Comparison of ENCODE assay signal across 25 mouse cellular contexts in genomic region chr11:12836387-12836786, GRCm38 (mm10).
DNase-seq lines count a peak whose midpoint lies in the region; ATAC-seq and TF ChIP-seq lines count a peak whose summit lies in the region.
"Had no signal": no experiment of that assay in that cellular context is flagged by ENCODE, and none has a peak within 500 bp of the region (broad histone marks: within the 10 kb centered on the region; RNA-seq: fewer than 3 reads in every experiment).

No protein-coding gene starts in this region.

- no peak overlapping the region for H3K4me3 ChIP-seq in layer of hippocampus, adult 2 months
- H3K4me3 ChIP-seq: embryonic facial prominence, embryonic 10.5 days; embryonic facial prominence, embryonic 12.5 days; forebrain, embryonic 13.5 days; forebrain, embryonic 15.5 days had no signal

- no peak for DNase-seq in frontal cortex, postnatal 25 days (ENCODE audit: low spot score in 2 of 2)
- DNase-seq in layer of hippocampus, adult 2 months (ENCODE audit: low spot score in 2 of 2), result no peak
- DNase-seq in layer of hippocampus, adult 18-20 months (ENCODE audit: low spot score in 2 of 2), result no peak
- DNase-seq in left cerebral cortex, adult 11 months (ENCODE audit: low spot score), result peak; percentile 30
- DNase-seq in left cerebral cortex, adult 18-20 months (ENCODE audit: low spot score in 2 of 2), result no peak
- peak; percentile 73 for DNase-seq in brain, adult 2 months (ENCODE audit: low read depth, low spot score)
- no peak for DNase-seq in thymus, postnatal 0 days (ENCODE audit: low spot score)
- DNase-seq: adrenal gland, adult 8-10 months; adrenal gland, postnatal 14 days; adrenal gland, postnatal 36 days; B cell, adult 2 months; cerebellum, adult 11 months; cerebellum, adult 18-20 months; cerebellum, adult 8-10 months; cerebellum, adult 9-11 months; cerebellum, postnatal 14 days; cerebellum, postnatal 36 days had no signal

- H3K27ac ChIP-seq in layer of hippocampus, adult 2 months, result peak overlapping the region; percentile 14; the same call in 1 of the 2 replicates
- H3K27ac ChIP-seq: embryonic facial prominence, embryonic 10.5 days; embryonic facial prominence, embryonic 12.5 days; forebrain, embryonic 13.5 days; forebrain, embryonic 15.5 days had no signal

- no peak for TF ChIP-seq CTCF in layer of hippocampus, adult 2 months (conservative IDR thresholded peaks at IDR 0.05)

- ATAC-seq in frontal cortex, adult (ENCODE audit: low TSS enrichment), result peak; percentile 86
- ATAC-seq: activated CD4-positive, CD25-positive, alpha-beta regulatory T cell, adult 4 months; CD4-positive, CD25-positive, alpha-beta regulatory T cell, adult 4 months; forebrain, embryonic 13.5 days; forebrain, embryonic 15.5 days; Patski had no signal

Comparison
In these comparisons a context has a peak if more than half of its experiments do, and no peak if none do; other contexts are left out.
1. DNase-seq: peak in left cerebral cortex, adult 11 months (single experiment) and brain, adult 2 months (single experiment); none in frontal cortex, postnatal 25 days (0 of 2), layer of hippocampus, adult 2 months (0 of 2), layer of hippocampus, adult 18-20 months (0 of 2), left cerebral cortex, adult 18-20 months (0 of 2) and thymus, postnatal 0 days (single experiment).